Mouse (Mus musculus): ENCODE data around the gene Kcnip3. TPM values are rescaled to one million over a fixed set of nuclear protein-coding genes. Genes with fewer than 3 reads are reported as not detected.
A peak's percentile ranks its signal among the peaks of the same experiment; 100 is the strongest.

Gene Kcnip3
- total and polyA plus RNA-seq, 3 experiments = 0.22 TPM; not detected in 2

DNA sequence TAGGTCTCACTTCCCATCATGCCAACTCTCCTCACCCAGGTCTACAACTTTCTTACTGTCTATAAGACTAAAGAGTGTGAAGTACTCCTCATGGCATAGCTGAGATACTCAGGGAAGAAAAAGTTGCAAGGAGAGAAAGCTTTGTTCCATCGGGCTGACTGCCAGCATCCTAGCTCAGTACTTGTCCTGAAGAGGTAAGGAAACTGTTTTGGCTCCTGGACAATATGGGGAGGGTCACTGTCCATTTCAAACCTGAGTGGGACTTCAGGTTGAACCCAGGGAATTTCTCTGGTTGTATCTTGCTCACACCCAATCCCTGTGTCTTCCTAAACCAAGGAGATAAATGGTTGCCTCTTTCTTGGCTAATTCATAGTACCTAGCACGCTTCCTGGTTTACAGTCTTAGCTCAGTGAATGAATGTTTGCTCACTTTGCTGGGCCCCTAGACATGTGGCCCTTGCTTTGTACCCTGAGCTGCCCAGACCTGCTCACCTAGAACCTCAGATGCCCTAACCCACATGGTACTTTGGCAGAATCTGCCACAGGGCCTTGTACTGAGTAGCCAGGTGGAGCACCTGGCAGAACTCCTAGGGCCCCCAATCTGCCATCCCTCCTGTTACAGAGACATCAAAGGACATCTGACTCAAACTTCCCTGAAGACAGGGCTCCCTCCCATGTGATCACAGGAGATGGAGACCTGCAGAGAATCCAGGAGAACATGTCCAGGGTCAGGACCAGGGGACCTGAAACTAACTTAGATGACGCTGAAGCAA is 3.3 kb upstream of the Kcnip3 start:
- H3K79me2 ChIP-seq (ENCODE audit: control insufficient read depth, insufficient read depth, low read length, poor library complexity) = no peaks in the 10 kb centered on the region
- no peaks in the 10 kb centered on the region for H3K36me3 ChIP-seq (ENCODE audit: control insufficient read depth in 1 of 2, insufficient read depth in 2 of 2, low read length in 2 of 2)
- H3K4me1 ChIP-seq (ENCODE audit: control insufficient read depth in 1 of 2, insufficient read depth in 2 of 2, low read length in 2 of 2) = peaks cover 0 to 3% of the 10 kb centered on the region in 2 experiments; a peak in 1 of 4 replicates
- H3K27ac ChIP-seq (ENCODE audit: control insufficient read depth, low read depth, low read length) = no peak overlapping the region
- no peak overlapping the region for H3K9ac ChIP-seq (ENCODE audit: control insufficient read depth, low read depth, low read length, poor library complexity, severe bottlenecking)
- H3K9me3 ChIP-seq (replicated peaks; ENCODE audit: insufficient read depth, low read length) = no peaks in the 10 kb centered on the region
- H3K4me3 ChIP-seq (ENCODE audit: control insufficient read depth in 1 of 2, insufficient read depth in 1 of 2, low read depth in 2 of 2, low read length in 2 of 2) = no peak overlapping the region
- no peaks in the 10 kb centered on the region; a peak in 1 of 4 replicates for H3K27me3 ChIP-seq (ENCODE audit: control insufficient read depth in 1 of 2, insufficient read depth in 2 of 2, low read length in 2 of 2)
- TF ChIP-seq SIN3A (IDR thresholded peaks at IDR 0.05; ENCODE audit: low read length) = no peak
- no peak for TF ChIP-seq MYC (IDR thresholded peaks at IDR 0.05; ENCODE audit: low read depth, low read length)
- no peak for DNase-seq (ENCODE audit: low read depth, low spot score)

GRCm38 (mm10) chr2:127523950-127524729 is 2.2 kb upstream of the Kcnip3 start:
- TF ChIP-seq TCF12 (IDR thresholded peaks at IDR 0.05; ENCODE audit: low read depth, low read length) (peak; percentile 29; the same call in 1 of the 2 replicates), RCOR1 (IDR thresholded peaks at IDR 0.05; ENCODE audit: low read depth, low read length) (no peak)
- Histone ChIP-seq H3K9ac (ENCODE audit: control insufficient read depth, low read depth, low read length, poor library complexity, severe bottlenecking) (no peak overlapping the region), H3K27ac (ENCODE audit: control insufficient read depth, low read depth, low read length) (no peak overlapping the region), H3K79me2 (ENCODE audit: control insufficient read depth, insufficient read depth, low read length, poor library complexity) (no peaks in the 10 kb centered on the region), H3K9me3 (replicated peaks; ENCODE audit: insufficient read depth, low read length) (no peaks in the 10 kb centered on the region), H3K4me1 (ENCODE audit: control insufficient read depth in 1 of 2, insufficient read depth in 2 of 2, low read length in 2 of 2) (peaks cover 0 to 3% of the 10 kb centered on the region in 2 experiments; a peak in 1 of 4 replicates), H3K36me3 (ENCODE audit: control insufficient read depth in 1 of 2, insufficient read depth in 2 of 2, low read length in 2 of 2) (no peaks in the 10 kb centered on the region), H3K27me3 (ENCODE audit: control insufficient read depth in 1 of 2, insufficient read depth in 2 of 2, low read length in 2 of 2) (peaks cover 0 to 3% of the 10 kb centered on the region in 2 experiments; a peak in 1 of 4 replicates), H3K4me3 (ENCODE audit: control insufficient read depth in 1 of 2, insufficient read depth in 1 of 2, low read depth in 2 of 2, low read length in 2 of 2) (no peak overlapping the region)
- DNase-seq (ENCODE audit: low read depth, low spot score) = peak; percentile 13

- no peak for TF ChIP-seq CHD2 (IDR thresholded peaks at IDR 0.05; ENCODE audit: low read length)
- TF ChIP-seq RAD21 (IDR thresholded peaks at IDR 0.05; ENCODE audit: low read depth, low read length) = no peak
- no peak for TF ChIP-seq MAX (IDR thresholded peaks at IDR 0.05; ENCODE audit: low read length)
- no peak for TF ChIP-seq JUND (IDR thresholded peaks at IDR 0.05; ENCODE audit: low read depth, low read length)
- no peak for TF ChIP-seq ZNF384 (IDR thresholded peaks at IDR 0.05; ENCODE audit: low read depth, low read length)
- no peak overlapping the region for H3K27ac ChIP-seq (ENCODE audit: control insufficient read depth, low read depth, low read length)
- H3K9ac ChIP-seq (ENCODE audit: control insufficient read depth, low read depth, low read length, poor library complexity, severe bottlenecking) = no peak overlapping the region
- H3K4me1 ChIP-seq (ENCODE audit: control insufficient read depth in 1 of 2, insufficient read depth in 2 of 2, low read length in 2 of 2) = peaks cover 0 to 3% of the 10 kb centered on the region in 2 experiments; a peak in 1 of 4 replicates
- DNase-seq (ENCODE audit: low read depth, low spot score) = no peak
- H3K79me2 ChIP-seq (ENCODE audit: control insufficient read depth, insufficient read depth, low read length, poor library complexity) = no peaks in the 10 kb centered on the region
- H3K27me3 ChIP-seq (ENCODE audit: control insufficient read depth in 1 of 2, insufficient read depth in 2 of 2, low read length in 2 of 2) = peaks cover 4 to 13% of the 10 kb centered on the region in 2 experiments
- H3K9me3 ChIP-seq (replicated peaks; ENCODE audit: insufficient read depth, low read length) = no peaks in the 10 kb centered on the region
- H3K4me3 ChIP-seq (ENCODE audit: control insufficient read depth in 1 of 2, insufficient read depth in 1 of 2, low read depth in 2 of 2, low read length in 2 of 2) = no peak overlapping the region
- no peaks in the 10 kb centered on the region for H3K36me3 ChIP-seq (ENCODE audit: control insufficient read depth in 1 of 2, insufficient read depth in 2 of 2, low read length in 2 of 2)
Measured at GRCm38 (mm10) chr2:127521172-127522005, 505 bp downstream of the Kcnip3 start.

Data from MEL (cell line).